Mouse (Mus musculus) limb, embryonic 14.5 days (tissue): Measurements from ENCODE around the gene Adsl. TPM values are rescaled to one million over a fixed set of nuclear protein-coding genes. Genes with fewer than 3 reads are reported as not detected.

ENCODE experiments used
- ATAC-seq: fragments of 200-750 bp; cut with Nextera tagmentation; 2 replicates; pipeline ENCODE4 v1.8.0; 2017; ENCODE audit warnings: low read depth, moderate number of reproducible peaks, moderate TSS enrichment; ENCODE audit not compliant: low FRiP score
- DNase-seq: peaks from one replicate; pipeline ENCODE4 v3.0.0-alpha.2; 2015; ENCODE audit warnings: low spot score
- H3K27ac ChIP-seq: fragments of 300-500 bp; sonication (generic); replicated peaks from 2 replicates; pipeline ENCODE4 v1.5.1; 2014; ENCODE audit warnings: low read depth, mild to moderate bottlenecking, low read length, moderate library complexity, mixed read lengths
- H3K27me3 ChIP-seq: fragments of 300-500 bp; sonication (generic); 2 replicates; pipeline ENCODE4 v1.6.1; 2014; ENCODE audit warnings: low read length, mixed read lengths; ENCODE audit not compliant: control insufficient read depth, insufficient read depth
- H3K36me3 ChIP-seq: fragments of 300-500 bp; sonication (generic); 2 replicates; pipeline ENCODE4 v1.6.1; 2014; ENCODE audit warnings: mild to moderate bottlenecking, low read length, moderate library complexity, mixed read lengths; ENCODE audit not compliant: control insufficient read depth, insufficient read depth
- H3K4me1 ChIP-seq: fragments of 300-500 bp; sonication (generic); 2 replicates; pipeline ENCODE4 v1.6.1; 2014; ENCODE audit warnings: antibody characterized with exemption, low read length, mixed read lengths; ENCODE audit not compliant: control insufficient read depth, insufficient read depth
- H3K4me2 ChIP-seq: fragments of 300-500 bp; sonication (generic); replicated peaks from 2 replicates; pipeline ENCODE4 v1.6.1; 2014; ENCODE audit warnings: low read depth, mild to moderate bottlenecking, low read length, moderate library complexity; ENCODE audit not compliant: severe bottlenecking
- H3K4me3 ChIP-seq: fragments of 300-500 bp; sonication (generic); replicated peaks from 2 replicates; pipeline ENCODE4 v1.5.1; 2014; ENCODE audit warnings: low read length
- H3K9ac ChIP-seq: fragments of 300-500 bp; sonication (generic); 2 replicates; pipeline ENCODE4 v1.6.1; 2014; ENCODE audit warnings: mild to moderate bottlenecking, low read depth, low read length, moderate library complexity; ENCODE audit not compliant: severe bottlenecking
- H3K9me3 ChIP-seq: fragments of 300-500 bp; sonication (generic); 2 replicates; pipeline ENCODE4 v1.6.1; 2016; ENCODE audit warnings: low read length; ENCODE audit not compliant: control insufficient read depth
- POLR2A ChIP-seq: fragments of 200-500 bp; IDR thresholded peaks from 2 replicates; pipeline ENCODE4 v1.8.0; 2012; ENCODE audit warnings: inconsistent platforms, mild to moderate bottlenecking, moderate library complexity, borderline replicate concordance; ENCODE audit not compliant: insufficient read depth, insufficient read length; ENCODE audit errors: extremely low read depth
- WGBS: fragments of 180-500 bp; shearing (Covaris S2); extraction: QIAGEN DNeasy Blood & Tissue Kit; methylation state at CpG from one replicate; pipeline ENCODE4 v1.1.7; 2014; 5-methylcytosine and 5-hydroxymethylcytosine counted together
- polyA plus RNA-seq, 2 experiments: library from polyadenylated mRNA; depleted of rRNA in 1 of 2; stranded (reverse) in 1 of 2; unstranded in 1 of 2; fragments of >200 nt; fragmentation: Nextera tagmentation in 1 of 2; extraction: Ambion mirVana in 1 of 2; gene quantifications; 2 replicates each; pipeline versions ENCODE4 v1.2.1 to v1.2.3; 2012 to 2014

Adsl gene
- polyA plus RNA-seq, 2 experiments: 101 to 114 TPM

DNA sequence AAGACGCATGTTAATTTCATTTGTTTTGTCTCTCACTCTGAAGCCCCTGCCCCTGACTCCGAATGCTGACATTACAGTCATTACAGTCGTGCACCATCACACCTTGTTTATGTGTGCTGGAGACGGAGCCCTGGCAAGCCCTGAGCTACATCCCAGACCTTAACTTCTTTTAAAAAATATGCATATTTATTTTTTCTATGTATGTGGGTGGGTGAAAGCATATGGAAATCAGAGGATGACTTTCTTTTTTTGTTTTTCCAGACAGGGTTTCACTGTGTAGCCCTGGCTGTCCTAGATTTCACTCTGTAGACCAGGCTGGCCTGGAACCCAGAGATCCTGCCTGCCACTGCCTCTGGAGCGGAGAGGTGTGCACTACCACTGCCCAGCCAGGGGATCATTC lies 46.7 kb downstream of the Adsl start:
- no peak overlapping the region for H3K27ac ChIP-seq
- no peaks in the 10 kb centered on the region for H3K27me3 ChIP-seq
- no peak overlapping the region for H3K9ac ChIP-seq
- ATAC-seq: no peak
- no peaks in the 10 kb centered on the region for H3K36me3 ChIP-seq
- no peak overlapping the region for H3K4me2 ChIP-seq
- no peak overlapping the region for H3K4me3 ChIP-seq
- H3K4me1 ChIP-seq: no peaks in the 10 kb centered on the region
- WGBS: 86% methylated on average over 5 of the region's 5 CpGs
- DNase-seq: no peak
- TF ChIP-seq POLR2A: no peak
- no peaks in the 10 kb centered on the region for H3K9me3 ChIP-seq

DNA sequence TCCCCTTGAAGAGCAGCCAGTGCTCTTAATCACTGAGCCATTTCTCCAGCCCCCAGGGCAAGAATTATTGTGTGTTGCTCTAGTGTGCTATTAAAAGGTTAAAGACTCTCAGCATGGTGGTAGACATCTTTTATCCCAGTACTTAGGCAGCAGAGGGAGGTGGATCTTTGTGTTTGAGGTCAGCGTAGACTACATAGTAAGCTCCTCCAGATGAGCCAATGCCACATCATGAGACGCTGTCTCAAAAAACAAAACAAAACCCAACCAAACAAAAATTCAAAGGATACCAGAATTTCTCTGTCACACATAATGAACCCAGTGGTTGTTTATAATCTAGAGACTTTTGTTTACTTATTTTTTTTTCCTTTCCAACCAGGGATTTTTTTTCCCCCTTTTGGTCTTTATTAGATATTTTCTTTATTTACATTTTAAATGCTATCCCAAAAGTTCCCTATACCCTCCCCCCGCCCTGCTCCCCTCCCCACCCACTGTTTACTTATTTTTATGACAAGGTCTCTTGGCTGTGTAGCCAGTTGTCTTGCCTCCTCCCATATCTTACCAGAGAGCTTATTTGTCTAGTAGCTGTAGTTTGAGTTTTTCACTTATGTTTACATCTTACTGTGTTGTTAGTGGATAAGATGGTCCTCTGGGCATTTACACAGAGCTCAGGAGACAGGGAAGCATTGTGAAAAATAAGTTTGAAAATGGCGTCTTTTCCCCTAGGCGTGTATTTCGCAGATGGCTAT lies 48.0 kb downstream of the Adsl start:
- Histone ChIP-seq H3K4me1 (no peaks in the 10 kb centered on the region), H3K4me2 (no peak overlapping the region), H3K27ac (no peak overlapping the region), H3K9ac (no peak overlapping the region), H3K4me3 (no peak overlapping the region), H3K36me3 (no peaks in the 10 kb centered on the region), H3K9me3 (no peaks in the 10 kb centered on the region), H3K27me3 (no peaks in the 10 kb centered on the region)
- DNase-seq (no peak), ATAC-seq (no peak)
- TF ChIP-seq POLR2A: no peak
- WGBS: 82% methylated on average over 6 of the region's 6 CpGs

DNA sequence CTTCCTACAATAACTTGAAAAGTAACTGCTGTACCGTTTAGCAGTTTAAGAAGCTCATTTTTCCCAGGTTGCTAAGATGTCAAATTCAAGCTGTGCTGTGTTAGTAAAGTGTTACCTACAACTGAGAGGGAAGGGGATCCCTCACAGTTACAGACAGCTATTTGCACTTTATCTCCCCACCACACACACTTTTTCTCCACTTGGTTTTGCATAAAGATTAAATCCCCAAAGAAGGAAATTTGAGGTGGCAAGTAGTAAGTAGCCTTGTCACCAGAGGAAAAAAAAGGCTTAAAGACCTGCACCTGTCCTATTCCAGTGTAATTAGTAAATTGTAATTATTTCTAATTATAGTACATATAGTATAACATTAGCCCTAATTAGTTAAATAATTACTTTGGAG lies 48.8 kb downstream of the Adsl start:
- Histone ChIP-seq H3K27me3 (no peaks in the 10 kb centered on the region), H3K9me3 (no peaks in the 10 kb centered on the region), H3K27ac (no peak overlapping the region), H3K4me2 (no peak overlapping the region), H3K9ac (no peak overlapping the region), H3K4me1 (no peaks in the 10 kb centered on the region), H3K4me3 (no peak overlapping the region), H3K36me3 (no peaks in the 10 kb centered on the region)
- WGBS: 26% methylated on average over 1 of the region's 1 CpGs
- no peak for TF ChIP-seq POLR2A
- DNase-seq (no peak), ATAC-seq (no peak)

DNA sequence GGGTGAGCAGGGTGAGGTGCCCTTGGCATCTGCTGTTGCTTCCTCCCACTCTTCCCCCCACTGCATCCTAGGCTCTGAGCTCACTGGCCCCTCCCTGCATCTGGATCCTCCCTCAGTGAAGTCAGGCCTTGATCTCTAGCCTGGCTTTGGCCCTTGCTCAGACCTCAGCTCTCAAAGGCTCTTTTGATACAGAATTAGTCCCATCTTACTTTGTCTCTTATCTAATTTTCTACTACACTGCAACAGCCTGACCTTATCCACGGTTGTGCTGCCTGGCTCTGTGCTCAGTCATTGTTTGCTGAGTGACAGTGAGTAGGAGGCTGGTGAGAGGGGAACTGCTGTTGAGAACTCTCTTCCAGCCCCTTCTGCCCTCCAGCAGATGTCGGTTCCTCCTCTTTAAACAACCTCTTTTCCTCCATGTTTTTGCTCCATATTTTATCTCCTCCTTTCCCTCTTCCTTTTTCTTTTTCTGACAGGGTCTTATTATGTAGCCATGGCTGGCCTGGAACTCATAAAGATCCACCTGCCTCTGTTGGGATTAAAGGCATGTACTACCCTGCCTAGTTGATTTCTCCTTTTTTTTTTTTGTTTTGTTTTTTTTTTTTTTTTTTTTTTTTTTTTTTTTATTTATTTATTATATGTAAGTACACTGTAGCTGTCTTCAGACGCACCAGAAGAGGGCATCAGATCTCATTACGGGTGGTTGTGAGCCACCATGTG lies 52.3 kb downstream of the Adsl start:
- Histone ChIP-seq H3K4me1 (no peaks in the 10 kb centered on the region), H3K4me3 (no peak overlapping the region), H3K9ac (no peak overlapping the region), H3K27me3 (no peaks in the 10 kb centered on the region), H3K4me2 (no peak overlapping the region), H3K36me3 (peaks cover 11% of the 10 kb centered on the region; the same call in 1 of the 2 replicates), H3K27ac (no peak overlapping the region), H3K9me3 (no peaks in the 10 kb centered on the region)
- WGBS: 52% methylated on average over 2 of the region's 4 CpGs
- ATAC-seq (no peak), DNase-seq (no peak)
- no peak for TF ChIP-seq POLR2A

DNA sequence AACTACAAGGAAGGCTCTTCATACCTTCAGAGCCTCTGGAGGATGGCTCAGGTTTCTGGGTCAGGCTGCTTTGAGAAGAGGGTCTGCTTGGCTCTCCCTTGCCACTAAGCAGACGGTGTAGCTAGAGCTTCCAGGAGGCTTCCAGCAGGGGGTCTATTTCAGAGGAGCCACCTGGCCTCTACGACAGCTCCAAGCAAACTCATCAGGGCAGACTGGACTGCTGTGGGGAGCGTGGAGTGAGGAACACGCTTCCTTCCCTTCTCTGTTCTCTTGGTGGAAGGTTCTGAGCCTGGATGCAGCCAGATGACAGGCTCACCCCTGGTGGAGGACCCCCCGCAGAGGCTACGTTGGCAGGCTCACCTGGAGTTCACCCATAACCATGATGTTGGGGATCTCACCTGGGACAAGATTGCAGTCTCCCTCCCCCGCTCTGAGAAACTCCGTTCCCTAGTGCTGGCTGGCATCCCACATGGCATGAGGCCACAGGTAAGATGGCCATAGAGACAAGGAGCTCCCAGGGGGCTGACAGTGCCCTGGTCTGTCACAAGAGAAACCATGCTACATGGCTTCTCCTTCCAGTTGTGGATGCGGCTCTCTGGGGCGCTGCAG lies 57.9 kb downstream of the Adsl start:
- ATAC-seq: no peak
- no peak for TF ChIP-seq POLR2A
- Histone ChIP-seq H3K27ac (no peak overlapping the region), H3K9ac (no peak overlapping the region), H3K36me3 (peaks cover 31% of the 10 kb centered on the region), H3K4me2 (no peak overlapping the region), H3K9me3 (no peaks in the 10 kb centered on the region), H3K27me3 (no peaks in the 10 kb centered on the region), H3K4me3 (no peak overlapping the region), H3K4me1 (no peaks in the 10 kb centered on the region)
- no peak for DNase-seq
- WGBS: 83% methylated on average over 10 of the region's 10 CpGs
